Mouse (Mus musculus) heart, postnatal 0 days (tissue): ENCODE results near the gene Nfasc. TPM values are rescaled to one million over a fixed set of nuclear protein-coding genes. Genes with fewer than 3 reads are reported as not detected.
A peak's percentile ranks its signal among the peaks of the same experiment; 100 is the strongest.

Experiments
- ATAC-seq: fragments of 200-750 bp; cut with Nextera tagmentation; 2 replicates; pipeline ENCODE4 v1.8.0; 2017; ENCODE audit warnings: low read depth, moderate number of reproducible peaks, moderate library complexity; ENCODE audit not compliant: insufficient read depth
- DNase-seq: peaks from one replicate; pipeline ENCODE4 v3.0.0-alpha.2; 2016; ENCODE audit warnings: low spot score
- H3K27ac ChIP-seq: fragments of 300-500 bp; sonication (generic); 2 replicates; pipeline ENCODE4 v1.5.1; 2014; ENCODE audit warnings: low read depth, mild to moderate bottlenecking
- H3K27me3 ChIP-seq: fragments of 300-500 bp; sonication (generic); 2 replicates; pipeline ENCODE4 v1.6.1; 2014; ENCODE audit warnings: low read length, mixed read lengths; ENCODE audit not compliant: control insufficient read depth, insufficient read depth
- H3K36me3 ChIP-seq: fragments of 300-500 bp; sonication (generic); replicated peaks from 2 replicates; pipeline ENCODE4 v1.6.1; 2014; ENCODE audit warnings: low read length, mixed read lengths; ENCODE audit not compliant: control insufficient read depth, insufficient read depth
- H3K4me1 ChIP-seq: fragments of 300-500 bp; sonication (generic); 2 replicates; pipeline ENCODE4 v1.6.1; 2014; ENCODE audit warnings: antibody characterized with exemption; ENCODE audit not compliant: control insufficient read depth, insufficient read depth
- H3K4me2 ChIP-seq: fragments of 300-500 bp; sonication (generic); 2 replicates; pipeline ENCODE4 v1.6.1; 2014; ENCODE audit warnings: low read depth, mild to moderate bottlenecking, low read length, moderate library complexity
- H3K4me3 ChIP-seq: fragments of 300-500 bp; sonication (generic); 2 replicates; pipeline ENCODE4 v1.5.1; 2014; ENCODE audit warnings: low read depth, low read length
- H3K9ac ChIP-seq: fragments of 300-500 bp; sonication (generic); replicated peaks from 2 replicates; pipeline ENCODE4 v1.6.1; 2014; ENCODE audit warnings: low read depth, low read length, mixed read lengths
- H3K9me3 ChIP-seq: fragments of 300-500 bp; sonication (generic); replicated peaks from 2 replicates; pipeline ENCODE4 v1.6.1; 2016; ENCODE audit warnings: low read length; ENCODE audit not compliant: control insufficient read depth
- CTCF ChIP-seq: IDR thresholded peaks from 2 replicates; pipeline ENCODE4 v1.5.1; 2016; ENCODE audit warnings: antibody characterized with exemption, control low read depth, low read depth
- EP300 ChIP-seq: IDR thresholded peaks from 2 replicates; pipeline ENCODE4 v1.6.1; 2016; ENCODE audit warnings: antibody characterized with exemption, low read depth
- WGBS: fragments of 180-500 bp; shearing (Covaris S2); extraction: QIAGEN DNeasy Blood & Tissue Kit; methylation state at CpG from one replicate; pipeline ENCODE4 v1.1.7; 2014; 5-methylcytosine and 5-hydroxymethylcytosine counted together
- polyA plus RNA-seq: library from polyadenylated mRNA; unstranded; fragments of >200 nt; fragmentation: Nextera tagmentation; extraction: Ambion mirVana; gene quantifications from 2 replicates; pipeline ENCODE4 v1.2.1, GENCODE M21; 2015
- total RNA-seq: library from RNA; depleted of rRNA; stranded (reverse); fragments of >200 nt; gene quantifications from 2 replicates; pipeline ENCODE4 v1.2.3, GENCODE M21; 2014; ENCODE audit warnings: low replicate concordance

Gene Nfasc
- total and polyA plus RNA-seq, 2 experiments from 2014 or later: 0.08 to 0.11 TPM

GRCm38 (mm10) chr1:132569516-132569915 is 172.1 kb downstream of the Nfasc start:
- Histone ChIP-seq H3K36me3 (no peaks in the 10 kb centered on the region), H3K9ac (no peak overlapping the region), H3K27me3 (no peaks in the 10 kb centered on the region), H3K27ac (no peak overlapping the region), H3K4me2 (no peak overlapping the region), H3K4me1 (no peaks in the 10 kb centered on the region; the same call in 1 of the 2 replicates), H3K9me3 (no peaks in the 10 kb centered on the region), H3K4me3 (no peak overlapping the region)
- TF ChIP-seq EP300 (no peak), CTCF (no peak)
- 82% methylated on average over 9 of the region's 9 CpGs for WGBS
- ATAC-seq (no peak), DNase-seq (no peak)

DNA sequence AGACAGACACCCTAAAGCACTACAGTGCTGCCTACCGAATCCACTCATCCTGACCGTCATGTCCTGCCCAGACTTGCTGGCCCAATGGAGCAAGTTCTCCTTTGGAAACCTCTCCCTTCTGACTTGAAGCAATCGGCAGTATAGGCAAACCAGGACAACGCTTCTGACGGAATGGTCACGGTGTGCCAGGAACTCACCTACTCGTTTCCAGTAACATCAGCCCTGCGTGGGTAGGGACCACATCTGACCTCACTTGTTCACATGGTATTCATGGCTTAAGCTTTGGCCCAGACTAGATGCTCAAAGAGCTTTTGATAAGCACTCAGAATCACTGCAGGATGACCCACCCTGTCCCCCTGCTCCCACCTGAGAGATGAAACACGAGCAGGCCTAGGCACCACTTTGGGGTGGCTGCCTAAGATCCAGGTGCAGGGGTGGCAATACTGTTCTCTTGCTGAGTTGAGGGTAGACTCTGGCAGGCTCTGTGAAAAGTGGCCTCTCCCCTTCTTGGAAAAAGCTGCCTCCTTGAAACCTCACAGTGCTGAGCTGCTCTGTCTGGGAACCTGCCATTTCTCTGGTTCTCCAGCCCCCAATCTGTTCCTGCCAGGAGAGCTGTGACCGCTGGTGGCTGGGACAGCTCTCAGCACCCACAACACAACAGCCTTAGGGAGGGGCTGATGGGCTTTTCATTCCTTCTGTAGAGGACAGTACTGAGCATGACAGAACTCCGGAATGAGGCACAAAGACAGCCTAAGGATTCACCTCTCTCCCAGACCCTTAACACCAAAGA is 174.1 kb downstream of the Nfasc start:
- 83% methylated on average over 11 of the region's 11 CpGs for WGBS
- H3K27me3 ChIP-seq: no peaks in the 10 kb centered on the region

DNA sequence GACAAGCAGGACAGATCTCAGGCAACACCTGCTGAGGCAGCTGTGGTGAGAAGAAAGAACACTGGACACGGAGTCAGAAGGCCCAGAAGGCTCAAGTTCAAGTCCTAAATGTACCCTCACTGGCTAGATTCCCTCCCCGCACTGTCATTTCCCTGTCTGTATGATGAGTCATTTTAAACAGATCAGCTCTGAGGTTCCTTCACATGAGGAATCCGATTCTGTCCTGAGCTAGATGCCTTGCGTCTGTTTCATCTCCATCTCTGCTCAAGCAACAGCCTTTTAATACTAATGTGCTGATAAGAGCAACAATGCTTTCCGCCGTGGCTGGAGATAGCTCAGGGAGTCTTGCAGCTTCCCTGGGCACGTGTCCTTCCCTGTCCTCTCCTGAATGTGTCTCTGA is 175.8 kb downstream of the Nfasc start:
- ATAC-seq: no peak
- no peaks in the 10 kb centered on the region; the same call in 1 of the 2 replicates for H3K4me1 ChIP-seq
- no peak overlapping the region for H3K27ac ChIP-seq

More for the DNA sequence above, 174.1 kb downstream of the Nfasc start:
- H3K36me3 ChIP-seq: no peaks in the 10 kb centered on the region
- no peaks in the 10 kb centered on the region; the same call in 1 of the 2 replicates for H3K4me1 ChIP-seq
- no peak for TF ChIP-seq CTCF
- no peak for TF ChIP-seq EP300
- no peak for ATAC-seq
- H3K4me2 ChIP-seq: no peak overlapping the region
- H3K4me3 ChIP-seq: no peak overlapping the region
- no peak for DNase-seq
- H3K9ac ChIP-seq: no peak overlapping the region
- H3K27ac ChIP-seq: no peak overlapping the region
- no peaks in the 10 kb centered on the region for H3K9me3 ChIP-seq

GRCm38 (mm10) chr1:132564946-132565345 is 176.7 kb downstream of the Nfasc start:
- ATAC-seq (no peak), DNase-seq (no peak)
- Histone ChIP-seq H3K4me3 (no peak overlapping the region), H3K4me1 (no peaks in the 10 kb centered on the region; the same call in 1 of the 2 replicates), H3K27me3 (0 out of 2 replicates have a peak, but pooled peaks cover 3% of the 10 kb centered on the region), H3K9ac (no peak overlapping the region), H3K9me3 (no peaks in the 10 kb centered on the region), H3K27ac (no peak overlapping the region), H3K4me2 (no peak overlapping the region), H3K36me3 (no peaks in the 10 kb centered on the region)
- WGBS: 39% methylated on average over 6 of the region's 6 CpGs
- no peak for TF ChIP-seq CTCF
- no peak for TF ChIP-seq EP300

More for the DNA sequence above, 175.8 kb downstream of the Nfasc start:
- Histone ChIP-seq H3K4me3 (no peak overlapping the region), H3K36me3 (no peaks in the 10 kb centered on the region), H3K4me2 (no peak overlapping the region), H3K27me3 (no peaks in the 10 kb centered on the region), H3K9me3 (no peaks in the 10 kb centered on the region), H3K9ac (no peak overlapping the region)
- TF ChIP-seq EP300: no peak
- TF ChIP-seq CTCF: no peak
- peak; percentile 19 for DNase-seq
- WGBS: 17% methylated on average over 7 of the region's 7 CpGs

DNA sequence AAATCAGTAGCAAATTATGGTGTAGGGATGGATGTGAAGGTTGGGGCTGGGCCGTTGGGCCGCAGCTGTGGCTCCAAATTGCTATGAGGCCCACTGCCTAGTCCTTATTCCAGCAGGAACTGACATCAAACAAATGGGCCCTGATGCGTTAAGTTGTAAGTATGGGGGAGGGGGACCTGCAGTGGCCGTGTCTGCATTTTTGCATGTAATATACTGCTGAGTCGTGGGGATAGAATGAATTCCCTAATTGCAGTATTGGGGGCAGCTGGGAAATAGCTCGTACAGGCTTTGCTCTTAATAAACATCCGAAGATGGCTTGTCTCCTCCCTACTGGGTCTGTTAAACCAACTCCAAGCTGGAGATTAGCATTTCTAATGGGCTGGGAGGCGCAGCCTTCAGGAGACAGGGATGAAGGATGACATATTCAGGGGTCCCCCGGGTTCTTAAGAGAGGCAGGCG is 179.2 kb downstream of the Nfasc start:
- no peak for TF ChIP-seq CTCF
- no peak for TF ChIP-seq EP300
- Histone ChIP-seq H3K4me1 (peaks cover 11% of the 10 kb centered on the region), H3K27me3 (0 out of 2 replicates have a peak, but pooled peaks cover 3% of the 10 kb centered on the region), H3K9ac (no peak overlapping the region), H3K9me3 (no peaks in the 10 kb centered on the region), H3K27ac (no peak overlapping the region), H3K4me3 (no peak overlapping the region), H3K4me2 (no peak overlapping the region), H3K36me3 (no peaks in the 10 kb centered on the region)
- 58% methylated on average over 10 of the region's 10 CpGs for WGBS
- DNase-seq (no peak), ATAC-seq (no peak)
